ENCODE assay signal across 8 mouse cellular contexts in genomic region chr6:122532883-122533302, GRCm38 (mm10). TPM values are rescaled to one million over a fixed set of nuclear protein-coding genes. Genes with fewer than 3 reads are reported as not detected.
A peak's percentile ranks its signal among the peaks of the same experiment; 100 is the strongest.
DNase-seq lines count a peak whose midpoint lies in the region; ATAC-seq and TF ChIP-seq lines count a peak whose summit lies in the region.

No protein-coding gene starts in this region.

- WGBS in thymus, adult 2 months, result 2% methylated on average over 4 of the region's 4 CpGs
- 12% methylated on average over 4 of the region's 4 CpGs for WGBS in stomach, embryonic 14.5 days

- no peaks in the 10 kb centered on the region for H3K27me3 ChIP-seq in thymus, adult 2 months (ENCODE audit: control insufficient read depth, insufficient read depth, low read length)
- H3K27me3 ChIP-seq in stomach, embryonic 14.5 days (ENCODE audit: control insufficient read depth, insufficient read depth, low read length), result no peaks in the 10 kb centered on the region

- peaks cover 4% of the 10 kb centered on the region; the same call in 1 of the 2 replicates for H3K4me1 ChIP-seq in thymus, adult 2 months (replicated peaks; ENCODE audit: control insufficient read depth, insufficient read depth, low read length)
- H3K4me1 ChIP-seq in stomach, embryonic 14.5 days (ENCODE audit: control insufficient read depth, insufficient read depth, low read length), result no peaks in the 10 kb centered on the region

- H3K9me3 ChIP-seq in stomach, embryonic 14.5 days (ENCODE audit: control insufficient read depth, low read depth, low read length), result no peaks in the 10 kb centered on the region

- no peak for TF ChIP-seq POLR2A in thymus, adult 2 months (IDR thresholded peaks at IDR 0.05; ENCODE audit: control insufficient read depth, extremely low read depth, insufficient read depth, low read length, poor library complexity)

- 0 out of 2 replicates have a peak overlapping the region, but pooled peaks have one; percentile 14 for H3K4me2 ChIP-seq in stomach, embryonic 14.5 days (replicated peaks; ENCODE audit: low read depth, low read length)

- H3K4me3 ChIP-seq in thymus, adult 2 months (ENCODE audit: control insufficient read depth, insufficient read depth, low read length), result no peak overlapping the region
- no peak overlapping the region for H3K4me3 ChIP-seq in stomach, embryonic 14.5 days (ENCODE audit: low read depth, low read length)
- no peak overlapping the region for H3K4me3 ChIP-seq in left cerebral cortex, adult 2 months

- intact Hi-C loops in left cerebral cortex, adult 2 months (cut with DNase I), result no loop called here

- no peaks in the 10 kb centered on the region for H3K36me3 ChIP-seq in thymus, adult 2 months (ENCODE audit: control insufficient read depth, insufficient read depth, low read length)
- H3K36me3 ChIP-seq in stomach, embryonic 14.5 days (ENCODE audit: control insufficient read depth, insufficient read depth, low read length), result no peaks in the 10 kb centered on the region

- H3K27ac ChIP-seq in thymus, adult 2 months (ENCODE audit: control insufficient read depth, insufficient read depth, low read length), result no peak overlapping the region
- H3K27ac ChIP-seq in stomach, embryonic 14.5 days (ENCODE audit: low read length), result no peak overlapping the region
- no peak overlapping the region for H3K27ac ChIP-seq in left cerebral cortex, adult 2 months

- peak; percentile 51 for DNase-seq in thymus, postnatal 0 days (ENCODE audit: low spot score)
- DNase-seq in thymus, adult 2 months, result no peak
- peak; percentile 68 for DNase-seq in fibroblast of lung, adult 2 months (ENCODE audit: low read depth)
- peak; percentile 90 for DNase-seq in kidney, adult 8-10 months
- peak; percentile 43 for DNase-seq in lung, postnatal 10 days
- no peak for DNase-seq in layer of hippocampus, postnatal 25 days (ENCODE audit: extremely low spot score in 1 of 2, low spot score in 1 of 2)
- no peak for DNase-seq in left cerebral cortex, adult 2 months (ENCODE audit: extremely low spot score in 1 of 2, low spot score in 2 of 2)

- no peak; the same call in 1 of the 2 replicates for ATAC-seq in stomach, embryonic 14.5 days (ENCODE audit: insufficient number of reproducible peaks, insufficient read depth, low FRiP score, low read depth)

- no peak overlapping the region for H3K9ac ChIP-seq in stomach, embryonic 14.5 days (replicated peaks; ENCODE audit: low read depth, low read length)

- no peak for TF ChIP-seq CTCF in thymus, adult 2 months (IDR thresholded peaks at IDR 0.05; ENCODE audit: borderline replicate concordance, control insufficient read depth, extremely low read depth, insufficient read depth, low read length, poor library complexity)
- TF ChIP-seq CTCF in left cerebral cortex, adult 2 months (IDR thresholded peaks at IDR 0.05), result no peak

RNA-seq across cellular contexts. Expression of gene Aicda, which starts 20.7 kb away (rescaled TPM):
- polyA plus RNA-seq in thymus, postnatal 0 days (2015; fragmentation: Nextera tagmentation; extraction: Ambion mirVana), result 0.18 and 0.25 TPM in 2 replicates
- 0.28 and 0.42 TPM in 2 replicates for polyA plus RNA-seq in thymus, adult 2 months (2012; rRNA removed)
- not detected in 2 replicates for polyA plus RNA-seq in stomach, embryonic 14.5 days (2014; fragmentation: Nextera tagmentation; extraction: Ambion mirVana)
- not detected for total RNA-seq in layer of hippocampus, postnatal 25 days (2021)
- total RNA-seq in left cerebral cortex, adult 2 months (2021), result not detected

RNA-seq across cellular contexts. Expression of gene Mfap5, which starts 27.2 kb away (rescaled TPM):
- 58.9 and 65.3 TPM in 2 replicates for polyA plus RNA-seq in thymus, postnatal 0 days (2015; fragmentation: Nextera tagmentation; extraction: Ambion mirVana)
- polyA plus RNA-seq in thymus, adult 2 months (2012; rRNA removed), result 17.5 and 26.2 TPM in 2 replicates
- 20.5 and 21.1 TPM in 2 replicates for polyA plus RNA-seq in stomach, embryonic 14.5 days (2014; fragmentation: Nextera tagmentation; extraction: Ambion mirVana)
- under 1 TPM in 1 of 2 experiments, not detected in 1; 0.23 TPM for total RNA-seq in layer of hippocampus, postnatal 25 days (2021)
- total RNA-seq in left cerebral cortex, adult 2 months (2021), result under 1 TPM; 0.33 to 0.63 TPM

RNA-seq across cellular contexts. Expression of gene Rimklb, which starts 34.3 kb away (rescaled TPM):
- polyA plus RNA-seq in thymus, postnatal 0 days (2015; fragmentation: Nextera tagmentation; extraction: Ambion mirVana), result 1.5 and 1.9 TPM in 2 replicates
- polyA plus RNA-seq in thymus, adult 2 months (2012; rRNA removed), result 0.65 and 0.70 TPM in 2 replicates
- 22.9 and 24.1 TPM in 2 replicates for polyA plus RNA-seq in stomach, embryonic 14.5 days (2014; fragmentation: Nextera tagmentation; extraction: Ambion mirVana)
- 10 to 100 TPM; 81.8 to 84.1 TPM for total RNA-seq in layer of hippocampus, postnatal 25 days (2021)
- 10 to 100 TPM; 80.3 to 80.6 TPM for total RNA-seq in left cerebral cortex, adult 2 months (2021)

Comparison
In these comparisons a context has a peak if more than half of its experiments do, and no peak if none do; other contexts are left out.
1. DNase-seq: peak in thymus, postnatal 0 days (single experiment), fibroblast of lung, adult 2 months (single experiment), kidney, adult 8-10 months (2 of 2) and lung, postnatal 10 days (single experiment); none in thymus, adult 2 months (single experiment), layer of hippocampus, postnatal 25 days (0 of 2) and left cerebral cortex, adult 2 months (0 of 2).